Mouse (Mus musculus) thymus, adult 18-20 months (tissue): ENCODE results near the gene Tnnt2.

Experiments
- DNase-seq, 2 experiments: peaks; one replicate each; pipeline ENCODE4 v3.0.0; 2022; ENCODE audit warnings: mixed read lengths in 2 of 2

The Tnnt2 gene

GRCm38 (mm10) chr1:135818481-135819086 is 17.6 kb upstream of the Tnnt2 start, which contains the start of gene Lad1:
TSS of gene Lad1 (plus strand) at chr1:135818598.
- no peak for DNase-seq

- no peak for DNase-seq
Measured at GRCm38 (mm10) chr1:135820071-135820470, 16.1 kb upstream of the Tnnt2 start.

- no peak for DNase-seq
Measured at GRCm38 (mm10) chr1:135820736-135821364, 15.3 kb upstream of the Tnnt2 start.

DNA sequence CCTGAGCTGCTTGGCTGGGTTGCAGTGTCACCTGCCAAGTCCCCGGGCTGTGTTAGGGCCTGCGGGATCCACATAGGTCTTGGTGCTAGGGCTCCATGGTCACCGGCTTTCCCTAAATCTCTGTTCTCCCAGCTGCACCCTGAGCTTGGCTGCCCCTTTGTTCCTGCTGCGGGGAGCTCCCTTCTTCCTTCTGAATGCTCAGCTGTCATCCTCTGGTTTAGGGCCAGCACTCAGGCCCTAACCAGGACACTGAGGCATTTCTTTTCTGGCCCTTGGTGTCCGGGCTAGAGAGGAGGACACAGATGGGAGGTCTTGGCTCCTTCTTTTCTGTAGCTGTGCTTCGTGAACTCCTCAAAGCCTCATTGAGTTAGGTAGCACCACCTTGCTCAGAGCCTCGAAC is 14.4 kb upstream of the Tnnt2 start:
- DNase-seq: no peak

DNA sequence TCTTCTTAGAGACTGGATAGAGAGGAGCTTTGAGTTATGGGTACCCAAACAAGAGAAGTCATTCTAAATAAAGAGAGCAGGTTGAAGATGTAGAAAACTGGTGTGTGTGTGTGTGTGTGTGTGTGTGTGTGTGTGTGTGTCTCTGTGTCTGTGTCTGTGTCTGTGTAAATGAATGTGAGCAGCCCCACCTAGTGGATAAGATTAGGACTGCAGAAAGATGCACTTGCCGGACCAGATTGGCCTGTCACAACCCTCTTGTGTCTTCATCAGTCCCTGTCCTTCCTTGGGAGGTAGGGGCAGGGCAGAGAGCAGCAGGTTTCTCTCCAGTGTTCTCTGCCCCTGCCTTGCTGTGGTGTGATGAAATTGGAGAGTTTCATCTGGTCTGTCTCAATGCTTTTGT is 7.2 kb upstream of the Tnnt2 start:
- DNase-seq: no peak

GRCm38 (mm10) chr1:135834206-135834859 is 1.8 kb upstream of the Tnnt2 start:
- no peak for DNase-seq

- DNase-seq: no peak
Measured at GRCm38 (mm10) chr1:135834983-135835382, 1.2 kb upstream of the Tnnt2 start.

DNA sequence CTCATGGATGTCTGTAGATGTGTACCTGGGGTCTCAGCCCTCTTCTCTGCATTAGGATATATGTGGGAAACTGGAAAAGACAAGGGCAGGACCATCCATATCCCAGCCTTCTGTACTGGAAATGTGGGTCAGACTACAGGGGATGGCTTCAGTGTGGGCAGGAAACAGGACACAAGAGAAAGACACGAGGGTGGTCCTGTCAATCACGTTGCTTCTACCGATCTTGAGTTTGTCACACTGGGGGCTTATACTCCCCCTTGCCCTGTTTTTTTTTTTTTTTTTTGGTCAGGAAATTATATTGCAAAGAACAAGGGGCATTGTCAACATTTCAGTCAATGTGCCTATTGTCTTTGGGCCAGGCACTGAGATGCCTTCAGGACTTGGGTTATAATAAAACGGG is 2.5 kb downstream of the Tnnt2 start:
- DNase-seq: no peak

GRCm38 (mm10) chr1:135839065-135839464 is 2.9 kb downstream of the Tnnt2 start:
- DNase-seq: no peak

- DNase-seq: no peak
Measured at GRCm38 (mm10) chr1:135840675-135841395, 4.7 kb downstream of the Tnnt2 start.

DNA sequence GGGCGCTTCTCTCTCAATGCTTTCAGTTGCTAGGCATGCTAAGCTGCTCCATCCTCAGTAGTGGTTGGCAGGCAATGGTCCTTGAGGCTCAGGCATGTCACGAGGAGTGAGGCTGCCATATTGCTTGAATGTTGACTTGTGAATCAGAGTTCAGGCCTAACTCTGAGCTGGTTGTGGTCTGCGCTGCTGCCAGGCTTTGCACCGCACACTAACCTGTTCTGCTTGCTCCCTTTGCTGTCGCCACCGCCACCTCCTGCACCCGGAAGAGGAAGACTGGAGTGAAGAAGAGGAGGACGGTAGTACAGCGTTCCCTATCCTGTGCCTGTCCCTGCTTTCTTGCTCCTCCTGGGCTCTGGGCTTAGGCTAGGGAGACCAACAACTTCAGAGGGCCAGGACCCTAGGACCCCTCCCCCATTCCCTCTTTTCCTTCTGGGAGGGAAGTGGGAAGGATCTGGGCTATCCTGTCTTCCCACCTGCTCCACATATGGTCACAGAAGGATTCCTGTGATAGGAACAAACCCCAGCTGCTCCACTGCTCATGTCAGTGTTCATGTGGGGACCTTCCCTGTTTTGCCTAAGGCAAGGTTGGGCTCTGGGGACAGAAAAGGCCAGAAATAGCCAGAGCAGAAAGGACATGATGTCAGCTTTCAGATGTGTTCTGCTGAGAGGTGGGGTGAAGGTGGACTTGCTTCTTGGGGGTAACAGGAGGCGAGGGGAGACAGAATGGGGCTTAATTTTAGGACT is 7.5 kb downstream of the Tnnt2 start:
- DNase-seq: no peak

DNA sequence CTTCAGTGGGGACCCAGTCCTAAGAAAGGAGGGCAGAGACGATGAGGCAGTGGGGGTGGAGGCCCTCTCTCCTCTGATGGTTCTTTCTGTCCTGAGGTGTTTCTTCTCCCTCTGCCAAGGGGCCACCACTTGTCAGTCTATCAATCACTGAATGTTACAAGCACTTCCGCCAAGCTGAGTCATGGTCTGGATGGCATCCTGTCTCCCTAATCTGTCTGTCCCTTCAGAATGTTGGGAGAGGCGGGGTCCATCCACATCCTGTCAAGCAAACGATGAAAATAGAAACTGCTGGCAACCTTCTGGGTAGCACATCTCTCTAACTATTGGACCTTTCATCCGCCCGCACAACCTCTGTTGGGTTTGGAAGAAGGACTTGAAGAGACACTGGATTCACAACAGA is 8.3 kb downstream of the Tnnt2 start:
- DNase-seq: no peak

GRCm38 (mm10) chr1:135846632-135847031 is 10.5 kb downstream of the Tnnt2 start:
- DNase-seq: no peak

DNA sequence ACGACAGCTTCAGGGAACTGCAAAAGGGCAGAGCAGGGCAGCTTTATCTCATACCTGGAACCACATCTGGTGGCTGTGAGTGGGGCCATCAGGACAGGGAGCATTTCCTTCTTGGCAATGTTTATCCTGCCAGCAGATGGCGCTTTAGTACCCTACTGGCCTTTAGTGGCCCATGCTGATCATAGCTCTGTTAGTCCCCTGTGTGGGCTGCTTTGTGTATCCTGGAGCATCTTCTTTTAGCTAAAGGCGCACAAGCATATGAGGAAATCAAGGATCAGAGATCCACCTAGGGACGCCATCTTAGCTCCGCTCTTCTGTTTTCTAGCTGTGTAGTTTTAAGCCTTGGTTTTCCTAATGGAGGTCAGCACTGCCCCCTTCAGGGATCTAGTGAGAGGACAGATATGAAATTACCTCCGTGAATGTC is 11.0 kb downstream of the Tnnt2 start:
- DNase-seq: no peak

GRCm38 (mm10) chr1:135847611-135848351 is 11.6 kb downstream of the Tnnt2 start:
- DNase-seq: no peak

- no peak for DNase-seq
Measured at GRCm38 (mm10) chr1:135850722-135851512, 14.8 kb downstream of the Tnnt2 start.

GRCm38 (mm10) chr1:135852044-135852756 is 16.0 kb downstream of the Tnnt2 start:
- no peak for DNase-seq

DNA sequence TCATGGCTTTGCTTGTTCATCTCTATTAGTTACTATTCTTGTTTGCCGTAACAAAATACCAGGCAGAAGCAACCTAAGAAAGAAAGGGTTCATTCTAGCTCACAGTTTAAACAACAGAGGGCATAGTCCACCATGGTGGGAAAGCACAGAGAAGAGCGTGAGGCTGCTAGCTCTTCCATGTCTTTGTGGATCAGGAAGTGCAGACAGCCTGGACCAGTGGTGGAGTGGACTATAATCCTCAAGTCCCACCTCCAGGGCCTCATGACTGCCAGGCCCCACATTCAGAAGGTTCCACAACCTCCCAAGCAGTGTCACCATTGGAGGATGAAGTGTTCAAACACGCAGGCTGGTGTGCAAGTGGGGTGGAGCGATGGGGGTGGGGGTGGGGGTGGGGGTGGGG is 17.0 kb downstream of the Tnnt2 start:
- no peak for DNase-seq

GRCm38 (mm10) chr1:135854591-135855343 is 18.6 kb downstream of the Tnnt2 start:
- no peak for DNase-seq

GRCm38 (mm10) chr1:135855344-135855687 is 19.2 kb downstream of the Tnnt2 start:
- no peak for DNase-seq
